Mouse (Mus musculus): ENCODE measurements around the gene AI481877. TPM values are rescaled to one million over a fixed set of nuclear protein-coding genes. Genes with fewer than 3 reads are reported as not detected.

The AI481877 gene
- polyA plus RNA-seq, 1 experiment: not detected

- no peak for DNase-seq (ENCODE audit: low read depth)
- TF ChIP-seq CTCF (IDR thresholded peaks at IDR 0.05; ENCODE audit: borderline replicate concordance, extremely low read depth, insufficient read depth, insufficient read length): no peak
- TF ChIP-seq POLR2A (IDR thresholded peaks at IDR 0.05; ENCODE audit: borderline replicate concordance, extremely low read depth, insufficient read depth, insufficient read length, poor library complexity, severe bottlenecking): no peak
These were observed 141.7 kb downstream of the AI481877 start for GRCm38 (mm10) chr4:58997081-58997480.

GRCm38 (mm10) chr4:58995251-58995693, 143.5 kb downstream of the AI481877 start:
- no peak for DNase-seq (ENCODE audit: low read depth)
- TF ChIP-seq CTCF (IDR thresholded peaks at IDR 0.05; ENCODE audit: borderline replicate concordance, extremely low read depth, insufficient read depth, insufficient read length): no peak
- TF ChIP-seq POLR2A (IDR thresholded peaks at IDR 0.05; ENCODE audit: borderline replicate concordance, extremely low read depth, insufficient read depth, insufficient read length, poor library complexity, severe bottlenecking): no peak

- no peak for TF ChIP-seq CTCF (IDR thresholded peaks at IDR 0.05; ENCODE audit: borderline replicate concordance, extremely low read depth, insufficient read depth, insufficient read length)
- TF ChIP-seq POLR2A (IDR thresholded peaks at IDR 0.05; ENCODE audit: borderline replicate concordance, extremely low read depth, insufficient read depth, insufficient read length, poor library complexity, severe bottlenecking): no peak
- DNase-seq (ENCODE audit: low read depth): no peak
These were observed 144.0 kb downstream of the AI481877 start, which contains the start of gene Dnajc25 for GRCm38 (mm10) chr4:58994762-58995161. Gene Dnajc25 (plus strand): TSS chr4:58995062.

Other genes with a start within 250 kb of the AI481877 start
- 21.4 and 32.2 TPM in 2 replicates for gene Ecpas, start 226.2 kb downstream of the AI481877 start, polyA plus RNA-seq (2012; rRNA removed)
- gene Zkscan16, start 195.4 kb downstream of the AI481877 start, polyA plus RNA-seq (2012; rRNA removed): 2.0 and 3.2 TPM in 2 replicates
- 3.4 and 3.5 TPM in 2 replicates for gene Ptgr1, start 151.9 kb downstream of the AI481877 start, polyA plus RNA-seq (2012; rRNA removed)
- gene Dnajc25, start 143.9 kb downstream of the AI481877 start, polyA plus RNA-seq (2012; rRNA removed): 3.7 and 4.2 TPM in 2 replicates
- not detected in 2 replicates for gene Gm20503, start 135.8 kb downstream of the AI481877 start, polyA plus RNA-seq (2012; rRNA removed)
- 76.2 and 79.9 TPM in 2 replicates for gene Gng10, start 103.9 kb downstream of the AI481877 start, polyA plus RNA-seq (2012; rRNA removed)
- 60.4 and 68.7 TPM in 2 replicates for gene Ugcg, start 50.3 kb upstream of the AI481877 start, polyA plus RNA-seq (2012; rRNA removed)